9 mouse cellular contexts compared by ENCODE assay signal in the genomic region with DNA sequence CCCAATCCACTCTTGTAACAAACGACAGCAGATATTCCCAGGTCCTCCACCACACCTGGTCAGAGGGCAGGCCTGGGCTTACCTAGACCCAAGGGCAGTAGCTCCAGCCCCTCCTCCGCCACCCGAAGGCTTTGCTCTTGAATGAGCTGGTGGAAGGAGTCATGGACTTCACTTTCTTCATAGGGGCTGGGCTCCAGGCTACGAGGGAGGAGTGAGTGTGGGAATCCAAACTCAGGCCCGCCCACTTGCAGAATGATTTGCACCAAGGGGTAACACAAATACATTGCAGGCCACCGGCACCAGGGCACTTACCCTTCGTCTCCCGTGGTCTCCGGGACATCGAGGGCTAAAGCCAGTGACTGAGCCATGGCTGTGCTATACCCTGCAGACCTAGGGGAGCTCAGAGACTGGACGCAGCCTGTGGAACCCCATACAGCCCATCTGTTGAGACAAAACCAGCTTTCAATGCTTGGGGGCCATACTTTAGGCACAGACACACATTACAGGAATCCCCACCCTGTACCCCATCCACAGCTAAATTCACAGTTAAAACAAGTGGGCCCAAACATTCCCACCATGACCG. TPM values are rescaled to one million over a fixed set of nuclear protein-coding genes. Genes with fewer than 3 reads are reported as not detected.
DNase-seq lines count a peak whose midpoint lies in the region; ATAC-seq and TF ChIP-seq lines count a peak whose summit lies in the region.
"Had no signal": no experiment of that assay in that cellular context is flagged by ENCODE, and none has a peak within 500 bp of the region (broad histone marks: within the 10 kb centered on the region; RNA-seq: fewer than 3 reads in every experiment).

No protein-coding gene starts in this region.

- no peaks in the 10 kb centered on the region for H3K9me3 ChIP-seq in embryonic facial prominence, embryonic 13.5 days
- H3K9me3 ChIP-seq in hindbrain, embryonic 15.5 days = no peaks in the 10 kb centered on the region
- no peaks in the 10 kb centered on the region for H3K9me3 ChIP-seq in liver, embryonic 13.5 days (replicated peaks)
- no peaks in the 10 kb centered on the region for H3K9me3 ChIP-seq in neural tube, embryonic 15.5 days (replicated peaks)

- H3K36me3 ChIP-seq in embryonic facial prominence, embryonic 13.5 days = peaks cover 35% of the 10 kb centered on the region
- no peaks in the 10 kb centered on the region for H3K36me3 ChIP-seq in hindbrain, embryonic 15.5 days
- H3K36me3 ChIP-seq in liver, embryonic 13.5 days = peaks cover 52% of the 10 kb centered on the region
- no peaks in the 10 kb centered on the region for H3K36me3 ChIP-seq in neural tube, embryonic 15.5 days

- TF ChIP-seq CTCF in left cerebral cortex, adult 2 months (IDR thresholded peaks at IDR 0.05) = no peak

- H3K4me2 ChIP-seq in embryonic facial prominence, embryonic 13.5 days = peak overlapping the region; percentile 98
- H3K4me2 ChIP-seq in hindbrain, embryonic 15.5 days = peak overlapping the region; percentile 53
- peak overlapping the region; percentile 98 for H3K4me2 ChIP-seq in liver, embryonic 13.5 days
- peak overlapping the region; percentile 59 for H3K4me2 ChIP-seq in neural tube, embryonic 15.5 days

- intact Hi-C loops in left cerebral cortex, adult 2 months (cut with DNase I) = no loop called here

- peaks cover 47% of the 10 kb centered on the region for H3K4me1 ChIP-seq in embryonic facial prominence, embryonic 13.5 days
- H3K4me1 ChIP-seq in hindbrain, embryonic 15.5 days (replicated peaks) = peaks cover 46% of the 10 kb centered on the region
- peaks cover 66% of the 10 kb centered on the region for H3K4me1 ChIP-seq in liver, embryonic 13.5 days (replicated peaks)
- peaks cover 44% of the 10 kb centered on the region for H3K4me1 ChIP-seq in neural tube, embryonic 15.5 days

- H3K27me3 ChIP-seq in embryonic facial prominence, embryonic 13.5 days = peaks cover 30% of the 10 kb centered on the region
- peaks cover 30% of the 10 kb centered on the region for H3K27me3 ChIP-seq in hindbrain, embryonic 15.5 days
- no peaks in the 10 kb centered on the region for H3K27me3 ChIP-seq in liver, embryonic 13.5 days
- H3K27me3 ChIP-seq in neural tube, embryonic 15.5 days (replicated peaks) = peaks cover 31% of the 10 kb centered on the region

- no peak for ATAC-seq in embryonic facial prominence, embryonic 13.5 days (ENCODE audit: insufficient number of reproducible peaks, insufficient read depth, low FRiP score, low TSS enrichment, low read depth)
- ATAC-seq in hindbrain, embryonic 15.5 days (ENCODE audit: low FRiP score, low read depth) = no peak
- no peak for ATAC-seq in liver, embryonic 13.5 days (ENCODE audit: low read depth)
- no peak for ATAC-seq in neural tube, embryonic 15.5 days (ENCODE audit: low FRiP score)

- H3K9ac ChIP-seq in embryonic facial prominence, embryonic 13.5 days = peak overlapping the region; percentile 73
- H3K9ac ChIP-seq in hindbrain, embryonic 15.5 days = no peak overlapping the region
- peak overlapping the region; percentile 97 for H3K9ac ChIP-seq in liver, embryonic 13.5 days
- no peak overlapping the region for H3K9ac ChIP-seq in neural tube, embryonic 15.5 days (replicated peaks)

- H3K4me3 ChIP-seq in left cerebral cortex, adult 2 months = no peak overlapping the region
- peak overlapping the region; percentile 59 for H3K4me3 ChIP-seq in embryonic facial prominence, embryonic 13.5 days
- no peak overlapping the region for H3K4me3 ChIP-seq in hindbrain, embryonic 15.5 days
- peak overlapping the region; percentile 96 for H3K4me3 ChIP-seq in liver, embryonic 13.5 days (replicated peaks)
- 0 out of 2 replicates have a peak overlapping the region, but pooled peaks have one; percentile 27 for H3K4me3 ChIP-seq in neural tube, embryonic 15.5 days (replicated peaks)

- peak overlapping the region; percentile 85 for H3K27ac ChIP-seq in left cerebral cortex, adult 2 months
- H3K27ac ChIP-seq in embryonic facial prominence, embryonic 13.5 days = peak overlapping the region; percentile 84
- H3K27ac ChIP-seq in hindbrain, embryonic 15.5 days (replicated peaks) = peak overlapping the region; percentile 80
- peak overlapping the region; percentile 100 for H3K27ac ChIP-seq in liver, embryonic 13.5 days
- peak overlapping the region; percentile 51 for H3K27ac ChIP-seq in neural tube, embryonic 15.5 days (replicated peaks)

- DNase-seq in left cerebral cortex, adult 2 months (ENCODE audit: extremely low spot score in 1 of 2, low spot score in 2 of 2) = no peak
- DNase-seq in left cerebral cortex, adult 8-10 months (ENCODE audit: low spot score in 2 of 2) = no peak
- DNase-seq in liver, embryonic 13.5 days = peak; percentile 52
- no peak for DNase-seq in frontal cortex, postnatal 36 days (ENCODE audit: low spot score in 2 of 2)
- DNase-seq in left cerebral cortex, adult 18-20 months (ENCODE audit: low spot score in 2 of 2) = no peak

- WGBS in embryonic facial prominence, embryonic 13.5 days = 48% methylated on average over 12 of the region's 12 CpGs
- WGBS in hindbrain, embryonic 15.5 days = 62% methylated on average over 12 of the region's 12 CpGs
- 25% methylated on average over 12 of the region's 12 CpGs for WGBS in liver, embryonic 13.5 days (ENCODE audit: insufficient replicate concordance)
- 54% methylated on average over 12 of the region's 12 CpGs for WGBS in neural tube, embryonic 15.5 days

RNA-seq across cellular contexts. Expression of gene Tmc8, which starts 2.9 kb away (rescaled TPM):
- total RNA-seq in left cerebral cortex, adult 2 months (2021) = 1 to 10 TPM in 1 of 2 experiments, under 1 TPM in 1; 0.88 to 1.3 TPM
- 1 to 10 TPM in 2 of 4 experiments, under 1 TPM in 2; 0.50 to 1.3 (median 0.83) TPM for total RNA-seq in left cerebral cortex, adult 8-10 months (2022)
- 0.74 and 1.3 TPM in 2 replicates for polyA plus RNA-seq in embryonic facial prominence, embryonic 13.5 days (2015; fragmentation: Nextera tagmentation; extraction: Ambion mirVana)
- polyA plus RNA-seq in hindbrain, embryonic 15.5 days (2015; fragmentation: Nextera tagmentation; extraction: Ambion mirVana) = 0.77 and 0.83 TPM in 2 replicates
- 16.0 and 16.2 TPM in 2 replicates for polyA plus RNA-seq in liver, embryonic 13.5 days (2015; fragmentation: Nextera tagmentation; extraction: Ambion mirVana)
- polyA plus RNA-seq in neural tube, embryonic 15.5 days (2015; fragmentation: Nextera tagmentation; extraction: Ambion mirVana) = 0.99 and 4.6 TPM in 2 replicates
- 1 to 10 TPM in 1 of 2 experiments, under 1 TPM in 1; 0.40 to 1.1 TPM for total RNA-seq in left cerebral cortex, adult 18-20 months (2021)

RNA-seq across cellular contexts. Expression of gene Tmc6, which starts 3.1 kb away (rescaled TPM):
- 1 to 10 TPM; 7.8 to 9.3 TPM for total RNA-seq in left cerebral cortex, adult 2 months (2021)
- total RNA-seq in left cerebral cortex, adult 8-10 months (2022) = 10 to 100 TPM; 10.2 to 12.3 (median 11.4) TPM
- 19.0 and 20.4 TPM in 2 replicates for polyA plus RNA-seq in embryonic facial prominence, embryonic 13.5 days (2015; fragmentation: Nextera tagmentation; extraction: Ambion mirVana)
- 6.0 TPM in 2 replicates for polyA plus RNA-seq in hindbrain, embryonic 15.5 days (2015; fragmentation: Nextera tagmentation; extraction: Ambion mirVana)
- 53.0 and 53.7 TPM in 2 replicates for polyA plus RNA-seq in liver, embryonic 13.5 days (2015; fragmentation: Nextera tagmentation; extraction: Ambion mirVana)
- 7.5 and 12.0 TPM in 2 replicates for polyA plus RNA-seq in neural tube, embryonic 15.5 days (2015; fragmentation: Nextera tagmentation; extraction: Ambion mirVana)
- 1 to 10 TPM; 7.0 to 7.3 TPM for total RNA-seq in left cerebral cortex, adult 18-20 months (2021)

RNA-seq across cellular contexts. Expression of gene 6030468B19Rik, which starts 18.5 kb away (rescaled TPM):
- total RNA-seq in left cerebral cortex, adult 2 months (2021) = not detected
- under 1 TPM in 1 of 4 experiments, not detected in 3; 0.34 TPM for total RNA-seq in left cerebral cortex, adult 8-10 months (2022)
- polyA plus RNA-seq in embryonic facial prominence, embryonic 13.5 days (2015; fragmentation: Nextera tagmentation; extraction: Ambion mirVana) = 0.50 TPM in 1 of 2 replicates, not detected in the other
- polyA plus RNA-seq in hindbrain, embryonic 15.5 days (2015; fragmentation: Nextera tagmentation; extraction: Ambion mirVana) = not detected in 2 replicates
- 78.8 and 85.7 TPM in 2 replicates for polyA plus RNA-seq in liver, embryonic 13.5 days (2015; fragmentation: Nextera tagmentation; extraction: Ambion mirVana)
- 0.23 TPM in 1 of 2 replicates, not detected in the other for polyA plus RNA-seq in neural tube, embryonic 15.5 days (2015; fragmentation: Nextera tagmentation; extraction: Ambion mirVana)
- not detected for total RNA-seq in left cerebral cortex, adult 18-20 months (2021)
- total RNA-seq: adrenal gland, postnatal 36 days had no signal

RNA-seq across cellular contexts. Expression of gene Gm20708, which starts 30.5 kb away (rescaled TPM):
- 1 to 10 TPM; 2.3 to 4.6 TPM for total RNA-seq in left cerebral cortex, adult 2 months (2021)
- 1 to 10 TPM in 3 of 4 experiments, under 1 TPM in 1; 0.91 to 3.0 (median 1.8) TPM for total RNA-seq in left cerebral cortex, adult 8-10 months (2022)
- 0.66 and 0.99 TPM in 2 replicates for polyA plus RNA-seq in embryonic facial prominence, embryonic 13.5 days (2015; fragmentation: Nextera tagmentation; extraction: Ambion mirVana)
- 0.93 and 1.6 TPM in 2 replicates for polyA plus RNA-seq in hindbrain, embryonic 15.5 days (2015; fragmentation: Nextera tagmentation; extraction: Ambion mirVana)
- polyA plus RNA-seq in liver, embryonic 13.5 days (2015; fragmentation: Nextera tagmentation; extraction: Ambion mirVana) = 0.30 TPM in 1 of 2 replicates, not detected in the other
- 0.95 and 1.7 TPM in 2 replicates for polyA plus RNA-seq in neural tube, embryonic 15.5 days (2015; fragmentation: Nextera tagmentation; extraction: Ambion mirVana)
- 1 to 10 TPM in 1 of 2 experiments, under 1 TPM in 1; 0.86 to 2.6 TPM for total RNA-seq in left cerebral cortex, adult 18-20 months (2021)

RNA-seq across cellular contexts. Expression of gene Syngr2, which starts 30.5 kb away (rescaled TPM):
- 10 to 100 TPM in 1 of 2 experiments, 1 to 10 TPM in 1; 8.7 to 11.1 TPM for total RNA-seq in left cerebral cortex, adult 2 months (2021)
- total RNA-seq in left cerebral cortex, adult 8-10 months (2022) = 10 to 100 TPM; 12.2 to 23.8 (median 17.1) TPM
- polyA plus RNA-seq in embryonic facial prominence, embryonic 13.5 days (2015; fragmentation: Nextera tagmentation; extraction: Ambion mirVana) = 41.4 and 43.4 TPM in 2 replicates
- polyA plus RNA-seq in hindbrain, embryonic 15.5 days (2015; fragmentation: Nextera tagmentation; extraction: Ambion mirVana) = 17.2 and 19.3 TPM in 2 replicates
- 50.5 and 55.3 TPM in 2 replicates for polyA plus RNA-seq in liver, embryonic 13.5 days (2015; fragmentation: Nextera tagmentation; extraction: Ambion mirVana)
- polyA plus RNA-seq in neural tube, embryonic 15.5 days (2015; fragmentation: Nextera tagmentation; extraction: Ambion mirVana) = 13.7 and 52.4 TPM in 2 replicates
- total RNA-seq in left cerebral cortex, adult 18-20 months (2021) = 10 to 100 TPM in 1 of 2 experiments, 1 to 10 TPM in 1; 9.3 to 15.8 TPM

Comparison
In these comparisons a context has a peak if more than half of its experiments do, and no peak if none do; other contexts are left out.
1. H3K4me3 ChIP-seq: peak in embryonic facial prominence, embryonic 13.5 days (single experiment), liver, embryonic 13.5 days (single experiment) and neural tube, embryonic 15.5 days (single experiment); none in left cerebral cortex, adult 2 months (single experiment) and hindbrain, embryonic 15.5 days (single experiment).
2. H3K9ac ChIP-seq: peak in embryonic facial prominence, embryonic 13.5 days (single experiment) and liver, embryonic 13.5 days (single experiment); none in hindbrain, embryonic 15.5 days (single experiment) and neural tube, embryonic 15.5 days (single experiment).
3. RNA of gene 6030468B19Rik, which starts 18.5 kb away (polyA plus RNA-seq): 78.8 to 85.7 TPM in liver, embryonic 13.5 days; 0.50 TPM in embryonic facial prominence, embryonic 13.5 days, not detected in hindbrain, embryonic 15.5 days and 0.23 TPM in neural tube, embryonic 15.5 days; every median in the first group is over 10 times any median in the second.
4. Peak in every context shown above with its lines, with median percentiles within 50 percentile points of each other: H3K27ac ChIP-seq and H3K4me2 ChIP-seq.